In genomic region chr1:175574129-175574528, GRCm38 (mm10) we compare ENCODE assay signal across 1 mouse cellular context.
TF ChIP-seq lines count a peak whose summit lies in the region.

No protein-coding gene starts in this region.

TF ChIP-seq in MEL, 35 proteins besides CTCF, POLR2A, EP300 and RAD21 (continued from another document):
- TF ChIP-seq GATA1 (IDR thresholded peaks at IDR 0.05; ENCODE audit: low read depth, low read length) (peak; percentile 81), POLR2AphosphoS5 (IDR thresholded peaks at IDR 0.05; ENCODE audit: borderline replicate concordance, low read depth, low read length) (no peak), ETS1 (IDR thresholded peaks at IDR 0.05; ENCODE audit: low read depth, low read length) (peak; percentile 56), CHD1 (IDR thresholded peaks at IDR 0.05; ENCODE audit: low read depth, low read length) (no peak), TCF12 (IDR thresholded peaks at IDR 0.05; ENCODE audit: low read depth, low read length) (peak; percentile 28; the same call in 1 of the 2 replicates)
